8 mouse cellular contexts compared by ENCODE assay signal in genomic region chr15:89316146-89316545, GRCm38 (mm10). TPM values are rescaled to one million over a fixed set of nuclear protein-coding genes. Genes with fewer than 3 reads are reported as not detected.
A peak's percentile ranks its signal among the peaks of the same experiment; 100 is the strongest.
DNase-seq lines count a peak whose midpoint lies in the region; ATAC-seq and TF ChIP-seq lines count a peak whose summit lies in the region.

No protein-coding gene starts in this region.

- DNase-seq in forebrain, embryonic 14.5 days (ENCODE audit: low spot score) = no peak
- peak; percentile 41 for DNase-seq in 3T3-L1 (ENCODE audit: low read depth, low spot score)
- DNase-seq in liver, embryonic 14.5 days (ENCODE audit: low read depth in 3 of 3, low spot score in 3 of 3) = no peak
- DNase-seq in left cerebral cortex, postnatal 4 days = no peak
- DNase-seq in urinary bladder, postnatal 10 days (ENCODE audit: low spot score) = no peak
- DNase-seq in layer of hippocampus, postnatal 14 days (ENCODE audit: low spot score in 2 of 2) = no peak

- no peak overlapping the region for H3K27ac ChIP-seq in forebrain, embryonic 13.5 days
- H3K27ac ChIP-seq in forebrain, embryonic 14.5 days (ENCODE audit: low read depth, low read length) = no peak overlapping the region
- no peak overlapping the region for H3K27ac ChIP-seq in bone marrow, adult 2 months (ENCODE audit: control insufficient read depth, insufficient read depth, low read depth, low read length, poor library complexity)
- no peak overlapping the region for H3K27ac ChIP-seq in liver, embryonic 14.5 days

- no peak for TF ChIP-seq EP300 in liver, embryonic 14.5 days (IDR thresholded peaks at IDR 0.05; ENCODE audit: low read depth)

- H3K4me1 ChIP-seq in forebrain, embryonic 13.5 days = peaks cover 28% of the 10 kb centered on the region
- H3K4me1 ChIP-seq in forebrain, embryonic 14.5 days (ENCODE audit: control insufficient read depth, insufficient read depth, low read length) = peaks cover 20% of the 10 kb centered on the region
- H3K4me1 ChIP-seq in bone marrow, adult 2 months (ENCODE audit: control insufficient read depth, insufficient read depth, low read length) = peaks cover 7% of the 10 kb centered on the region
- peaks cover 12 to 22% of the 10 kb centered on the region in 2 experiments; a peak in 3 of 4 replicates for H3K4me1 ChIP-seq in liver, embryonic 14.5 days (replicated peaks; ENCODE audit: control insufficient read depth in 2 of 2, insufficient read depth in 2 of 2, low read length in 1 of 2)

- TF ChIP-seq CTCF in bone marrow, adult 2 months (IDR thresholded peaks at IDR 0.05; ENCODE audit: control insufficient read depth, insufficient read depth, low read length) = peak; percentile 51
- peak; percentile 78 for TF ChIP-seq CTCF in liver, embryonic 14.5 days (IDR thresholded peaks at IDR 0.05; ENCODE audit: low read depth)

- no peaks in the 10 kb centered on the region for H3K36me3 ChIP-seq in forebrain, embryonic 13.5 days (ENCODE audit: poor library complexity, severe bottlenecking)
- H3K36me3 ChIP-seq in forebrain, embryonic 14.5 days (ENCODE audit: control insufficient read depth, insufficient read depth, low read length) = no peaks in the 10 kb centered on the region
- no peaks in the 10 kb centered on the region for H3K36me3 ChIP-seq in liver, embryonic 14.5 days (replicated peaks; ENCODE audit: control insufficient read depth, insufficient read depth, low read depth)

- 71% methylated on average over 11 of the region's 11 CpGs for WGBS in forebrain, embryonic 13.5 days
- WGBS in forebrain, embryonic 14.5 days = 65% methylated on average over 11 of the region's 11 CpGs
- 83% methylated on average over 11 of the region's 11 CpGs for WGBS in bone marrow, adult 2 months
- 76% methylated on average over 11 of the region's 11 CpGs for WGBS in liver, embryonic 14.5 days (ENCODE audit: insufficient replicate concordance)

- no peak overlapping the region for H3K9ac ChIP-seq in forebrain, embryonic 13.5 days
- no peak overlapping the region for H3K9ac ChIP-seq in forebrain, embryonic 14.5 days (ENCODE audit: low read length)
- no peak overlapping the region for H3K9ac ChIP-seq in liver, embryonic 14.5 days (replicated peaks)

- H3K27me3 ChIP-seq in forebrain, embryonic 13.5 days = 0 out of 2 replicates have a peak, but pooled peaks cover 3% of the 10 kb centered on the region
- no peaks in the 10 kb centered on the region for H3K27me3 ChIP-seq in forebrain, embryonic 14.5 days (replicated peaks; ENCODE audit: control insufficient read depth, insufficient read depth, low read length)
- H3K27me3 ChIP-seq in liver, embryonic 14.5 days (ENCODE audit: control insufficient read depth, insufficient read depth, low read length) = no peaks in the 10 kb centered on the region

- intact Hi-C loops in left cerebral cortex, postnatal 4 days (cut with DNase I) = no loop called here

- peak overlapping the region; percentile 91 for H3K4me2 ChIP-seq in forebrain, embryonic 13.5 days
- H3K4me2 ChIP-seq in forebrain, embryonic 14.5 days (ENCODE audit: low read length) = no peak overlapping the region
- no peak overlapping the region; the same call in 1 of the 2 replicates for H3K4me2 ChIP-seq in liver, embryonic 14.5 days (ENCODE audit: low read depth)

- ATAC-seq in forebrain, embryonic 13.5 days = no peak
- ATAC-seq in forebrain, embryonic 14.5 days = no peak
- no peak for ATAC-seq in liver, embryonic 14.5 days (ENCODE audit: insufficient read depth)

- no peak overlapping the region for H3K4me3 ChIP-seq in forebrain, embryonic 13.5 days
- H3K4me3 ChIP-seq in forebrain, embryonic 14.5 days (ENCODE audit: low read depth, low read length) = no peak overlapping the region
- H3K4me3 ChIP-seq in bone marrow, adult 2 months (replicated peaks; ENCODE audit: control insufficient read depth, low read depth, low read length) = no peak overlapping the region
- H3K4me3 ChIP-seq in liver, embryonic 14.5 days (ENCODE audit: insufficient read depth in 1 of 2, low read depth in 2 of 2, low read length in 2 of 2) = no peak overlapping the region

- no peak for TF ChIP-seq POLR2A in bone marrow, adult 2 months (IDR thresholded peaks at IDR 0.05; ENCODE audit: borderline replicate concordance, control insufficient read depth, low read depth, low read length)

- H3K9me3 ChIP-seq in forebrain, embryonic 13.5 days (replicated peaks) = no peaks in the 10 kb centered on the region
- H3K9me3 ChIP-seq in forebrain, embryonic 14.5 days (replicated peaks; ENCODE audit: control insufficient read depth, low read length) = no peaks in the 10 kb centered on the region
- no peaks in the 10 kb centered on the region for H3K9me3 ChIP-seq in liver, embryonic 14.5 days (ENCODE audit: control insufficient read depth, low read length)

RNA-seq across cellular contexts. Expression of gene Sbf1, which starts 1.0 kb away (rescaled TPM):
- 66.0 and 76.1 TPM in 2 replicates for polyA plus RNA-seq in forebrain, embryonic 13.5 days (2015; fragmentation: Nextera tagmentation; extraction: Ambion mirVana)
- 61.8 and 82.8 TPM in 2 replicates for polyA plus RNA-seq in forebrain, embryonic 14.5 days (2014; fragmentation: Nextera tagmentation; extraction: Ambion mirVana)
- 54.0 and 160 TPM in 2 replicates for polyA plus RNA-seq in bone marrow, adult 2 months (2011; ENCODE audit: insufficient read depth, insufficient read length, low replicate concordance, missing spikeins)
- 20.8 and 29.3 TPM in 2 replicates for polyA plus RNA-seq in liver, embryonic 14.5 days (2012; rRNA removed)
- polyA plus RNA-seq in liver, embryonic 14.5 days (2014; fragmentation: Nextera tagmentation; extraction: Ambion mirVana) = 17.8 and 23.5 TPM in 2 replicates
- total RNA-seq in left cerebral cortex, postnatal 4 days (2021) = 100 to 1,000 TPM; 192 to 235 TPM
- total RNA-seq in layer of hippocampus, postnatal 14 days (2021) = 100 to 1,000 TPM; 248 to 274 TPM

RNA-seq across cellular contexts. Expression of gene Adm2, which starts 6.4 kb away (rescaled TPM):
- polyA plus RNA-seq in forebrain, embryonic 13.5 days (2015; fragmentation: Nextera tagmentation; extraction: Ambion mirVana) = not detected in 2 replicates
- polyA plus RNA-seq in forebrain, embryonic 14.5 days (2014; fragmentation: Nextera tagmentation; extraction: Ambion mirVana) = not detected in 2 replicates
- polyA plus RNA-seq in bone marrow, adult 2 months (2011; ENCODE audit: insufficient read depth, insufficient read length, low replicate concordance, missing spikeins) = 2.7 TPM in 1 of 2 replicates, not detected in the other
- polyA plus RNA-seq in liver, embryonic 14.5 days (2012; rRNA removed) = 2.5 and 2.7 TPM in 2 replicates
- polyA plus RNA-seq in liver, embryonic 14.5 days (2014; fragmentation: Nextera tagmentation; extraction: Ambion mirVana) = 1.2 and 1.6 TPM in 2 replicates
- total RNA-seq in left cerebral cortex, postnatal 4 days (2021) = not detected
- not detected for total RNA-seq in layer of hippocampus, postnatal 14 days (2021)

RNA-seq across cellular contexts. Expression of gene Miox, which starts 18.1 kb away (rescaled TPM):
- polyA plus RNA-seq in forebrain, embryonic 13.5 days (2015; fragmentation: Nextera tagmentation; extraction: Ambion mirVana) = not detected in 2 replicates
- polyA plus RNA-seq in forebrain, embryonic 14.5 days (2014; fragmentation: Nextera tagmentation; extraction: Ambion mirVana) = not detected in 2 replicates
- polyA plus RNA-seq in bone marrow, adult 2 months (2011; ENCODE audit: insufficient read depth, insufficient read length, low replicate concordance, missing spikeins) = 15.5 TPM in 1 of 2 replicates, not detected in the other
- 9.7 and 11.2 TPM in 2 replicates for polyA plus RNA-seq in liver, embryonic 14.5 days (2012; rRNA removed)
- 10.2 and 10.8 TPM in 2 replicates for polyA plus RNA-seq in liver, embryonic 14.5 days (2014; fragmentation: Nextera tagmentation; extraction: Ambion mirVana)
- total RNA-seq in left cerebral cortex, postnatal 4 days (2021) = not detected
- total RNA-seq in layer of hippocampus, postnatal 14 days (2021) = not detected

RNA-seq across cellular contexts. Expression of gene Lmf2, which starts 39.3 kb away (rescaled TPM):
- polyA plus RNA-seq in forebrain, embryonic 13.5 days (2015; fragmentation: Nextera tagmentation; extraction: Ambion mirVana) = 34.4 and 38.6 TPM in 2 replicates
- polyA plus RNA-seq in forebrain, embryonic 14.5 days (2014; fragmentation: Nextera tagmentation; extraction: Ambion mirVana) = 19.9 and 22.1 TPM in 2 replicates
- 16.7 and 42.0 TPM in 2 replicates for polyA plus RNA-seq in bone marrow, adult 2 months (2011; ENCODE audit: insufficient read depth, insufficient read length, low replicate concordance, missing spikeins)
- polyA plus RNA-seq in liver, embryonic 14.5 days (2012; rRNA removed) = 12.3 and 15.1 TPM in 2 replicates
- 17.2 and 18.9 TPM in 2 replicates for polyA plus RNA-seq in liver, embryonic 14.5 days (2014; fragmentation: Nextera tagmentation; extraction: Ambion mirVana)
- total RNA-seq in left cerebral cortex, postnatal 4 days (2021) = 10 to 100 TPM; 22.9 to 36.2 TPM
- total RNA-seq in layer of hippocampus, postnatal 14 days (2021) = 10 to 100 TPM; 22.8 to 24.2 TPM

RNA-seq across cellular contexts. Expression of gene Ncaph2, which starts 39.4 kb away (rescaled TPM):
- polyA plus RNA-seq in forebrain, embryonic 13.5 days (2015; fragmentation: Nextera tagmentation; extraction: Ambion mirVana) = 156 and 170 TPM in 2 replicates
- 132 and 141 TPM in 2 replicates for polyA plus RNA-seq in forebrain, embryonic 14.5 days (2014; fragmentation: Nextera tagmentation; extraction: Ambion mirVana)
- polyA plus RNA-seq in bone marrow, adult 2 months (2011; ENCODE audit: insufficient read depth, insufficient read length, low replicate concordance, missing spikeins) = 144 and 191 TPM in 2 replicates
- 63.8 and 77.0 TPM in 2 replicates for polyA plus RNA-seq in liver, embryonic 14.5 days (2012; rRNA removed)
- 104 and 106 TPM in 2 replicates for polyA plus RNA-seq in liver, embryonic 14.5 days (2014; fragmentation: Nextera tagmentation; extraction: Ambion mirVana)
- total RNA-seq in left cerebral cortex, postnatal 4 days (2021) = 10 to 100 TPM; 86.6 to 93.2 TPM
- 10 to 100 TPM; 75.5 to 79.0 TPM for total RNA-seq in layer of hippocampus, postnatal 14 days (2021)
